20 mouse cellular contexts compared by ENCODE assay signal in the genomic region with DNA sequence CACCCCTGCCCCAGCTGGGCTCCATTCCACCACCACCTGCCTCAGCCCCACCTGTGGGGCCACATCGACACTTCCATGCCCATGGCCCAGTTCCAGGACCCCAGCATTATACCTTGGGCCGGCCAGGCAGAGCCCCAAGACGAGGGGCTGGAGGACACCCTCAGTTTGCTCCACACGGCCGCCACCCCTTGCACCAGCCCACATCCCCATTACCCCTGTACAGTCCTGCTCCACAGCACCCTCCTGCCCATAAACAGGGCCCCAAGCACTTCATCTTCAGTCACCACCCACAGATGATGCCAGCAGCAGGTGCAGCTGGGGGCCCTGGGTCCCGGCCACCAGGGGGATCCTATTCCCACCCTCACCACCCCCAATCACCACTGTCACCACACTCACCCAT.
"Had no signal": no experiment of that assay in that cellular context is flagged by ENCODE, and none has a peak within 500 bp of the region (broad histone marks: within the 10 kb centered on the region; RNA-seq: fewer than 3 reads in every experiment).

No protein-coding gene starts in this region.

- H3K27ac ChIP-seq: kidney, embryonic 15.5 days; left cerebral cortex, adult 2 months; liver, embryonic 14.5 days; lung, embryonic 15.5 days; midbrain, embryonic 12.5 days; stomach, embryonic 15.5 days had no signal

- ATAC-seq: midbrain, embryonic 16.5 days had no signal

- H3K4me2 ChIP-seq: kidney, embryonic 15.5 days; liver, embryonic 11.5 days; lung, embryonic 15.5 days; midbrain, embryonic 12.5 days; stomach, embryonic 15.5 days had no signal

- H3K4me3 ChIP-seq: kidney, embryonic 15.5 days; left cerebral cortex, adult 2 months; lung, embryonic 15.5 days; megakaryocyte, embryonic 14.5 days; midbrain, embryonic 12.5 days; stomach, embryonic 15.5 days had no signal

- DNase-seq: kidney, adult 11 months; kidney, adult 8-10 months; kidney, postnatal 10 days; kidney, postnatal 36 days; layer of hippocampus, postnatal 36 days; lung, adult 18-20 months; lung, postnatal 10 days; lung, postnatal 36 days; right cerebral cortex, postnatal 25 days; spleen, adult 18-20 months; thymus, postnatal 25 days had no signal

- H3K9me3 ChIP-seq: kidney, embryonic 15.5 days; lung, embryonic 15.5 days; megakaryocyte, embryonic 14.5 days; midbrain, embryonic 12.5 days; stomach, embryonic 15.5 days had no signal

- H3K36me3 ChIP-seq: lung, embryonic 15.5 days; midbrain, embryonic 12.5 days; stomach, embryonic 15.5 days had no signal

- H3K9ac ChIP-seq: kidney, embryonic 15.5 days; liver, embryonic 14.5 days; lung, embryonic 15.5 days; midbrain, embryonic 12.5 days; stomach, embryonic 15.5 days had no signal

- H3K4me1 ChIP-seq: kidney, embryonic 15.5 days; lung, embryonic 15.5 days; midbrain, embryonic 12.5 days; stomach, embryonic 15.5 days had no signal

- H3K27me3 ChIP-seq: stomach, embryonic 15.5 days had no signal
